Mouse (Mus musculus): ENCODE data around the gene Arhgef15. TPM values are rescaled to one million over a fixed set of nuclear protein-coding genes. Genes with fewer than 3 reads are reported as not detected.

Gene Arhgef15
- polyA plus RNA-seq, 2 experiments from 2014 or later, result 0.10 to 0.28 TPM

Other genes with a start within 250 kb of the Arhgef15 start
- 10 to 100 TPM; 31.4 to 37.2 TPM for gene Ndel1, start 85.6 kb downstream of the Arhgef15 start, polyA plus RNA-seq (2017; shearing (Covaris generic))
- not detected for gene Rnf222, start 68.9 kb downstream of the Arhgef15 start, polyA plus RNA-seq (2017; shearing (Covaris generic))
- 1,000 to 10,000 TPM; 2,145 to 2,203 TPM for gene Rpl26, start 55.9 kb downstream of the Arhgef15 start, polyA plus RNA-seq (2017; shearing (Covaris generic))
- gene Odf4, start 30.4 kb downstream of the Arhgef15 start, polyA plus RNA-seq (2017; shearing (Covaris generic)), result not detected
- gene Slc25a35, start 10.7 kb upstream of the Arhgef15 start, polyA plus RNA-seq (2017; shearing (Covaris generic)), result 1 to 10 TPM; 7.2 to 7.6 TPM
- gene Rangrf, start 17.7 kb upstream of the Arhgef15 start, polyA plus RNA-seq (2017; shearing (Covaris generic)), result 10 to 100 TPM; 42.2 to 48.3 TPM
- 10 to 100 TPM; 20.4 to 26.3 TPM for gene Pfas, start 51.0 kb upstream of the Arhgef15 start, polyA plus RNA-seq (2017; shearing (Covaris generic))
- gene Ctc1, start 58.4 kb upstream of the Arhgef15 start, polyA plus RNA-seq (2017; shearing (Covaris generic)), result 10 to 100 TPM in 1 of 2 experiments, 1 to 10 TPM in 1; 8.7 to 14.6 TPM
- 10 to 100 TPM; 24.3 to 33.5 TPM for gene Aurkb, start 88.2 kb upstream of the Arhgef15 start, polyA plus RNA-seq (2017; shearing (Covaris generic))
- 1 to 10 TPM; 2.1 to 2.4 TPM for gene Borcs6, start 102.2 kb upstream of the Arhgef15 start, polyA plus RNA-seq (2017; shearing (Covaris generic))
- 1 to 10 TPM; 4.4 to 7.1 TPM for gene Tmem107, start 113.3 kb upstream of the Arhgef15 start, polyA plus RNA-seq (2017; shearing (Covaris generic))
- gene Vamp2, start 131.0 kb upstream of the Arhgef15 start, polyA plus RNA-seq (2017; shearing (Covaris generic)), result 10 to 100 TPM; 27.6 to 27.9 TPM
- 1 to 10 TPM; 4.5 to 6.7 TPM for gene Per1, start 137.7 kb upstream of the Arhgef15 start, polyA plus RNA-seq (2017; shearing (Covaris generic))
- not detected for gene Hes7, start 162.9 kb upstream of the Arhgef15 start, polyA plus RNA-seq (2017; shearing (Covaris generic))
- gene 9130213A22Rik, start 165.1 kb upstream of the Arhgef15 start, polyA plus RNA-seq (2017; shearing (Covaris generic)), result not detected
- under 1 TPM in 1 of 2 experiments, not detected in 1; 0.09 TPM for gene Aloxe3, start 168.4 kb upstream of the Arhgef15 start, polyA plus RNA-seq (2017; shearing (Covaris generic))
- not detected for gene Alox12b, start 199.5 kb upstream of the Arhgef15 start, polyA plus RNA-seq (2017; shearing (Covaris generic))
- gene Alox8, start 240.4 kb upstream of the Arhgef15 start, polyA plus RNA-seq (2017; shearing (Covaris generic)), result 1 to 10 TPM; 2.2 to 5.0 TPM